Mouse (Mus musculus): Measurements from ENCODE around the gene Exosc8.
A peak's percentile ranks its signal among the peaks of the same experiment; 100 is the strongest.

Gene Exosc8

GRCm38 (mm10) chr3:54735247-54736046 is at the start of gene Exosc8, which contains the start of gene Alg5:
Gene Exosc8 (minus strand): TSS chr3:54735393.
Gene Alg5 (plus strand): TSS chr3:54735539.
- DNase-seq, result peak; percentile 94

DNA sequence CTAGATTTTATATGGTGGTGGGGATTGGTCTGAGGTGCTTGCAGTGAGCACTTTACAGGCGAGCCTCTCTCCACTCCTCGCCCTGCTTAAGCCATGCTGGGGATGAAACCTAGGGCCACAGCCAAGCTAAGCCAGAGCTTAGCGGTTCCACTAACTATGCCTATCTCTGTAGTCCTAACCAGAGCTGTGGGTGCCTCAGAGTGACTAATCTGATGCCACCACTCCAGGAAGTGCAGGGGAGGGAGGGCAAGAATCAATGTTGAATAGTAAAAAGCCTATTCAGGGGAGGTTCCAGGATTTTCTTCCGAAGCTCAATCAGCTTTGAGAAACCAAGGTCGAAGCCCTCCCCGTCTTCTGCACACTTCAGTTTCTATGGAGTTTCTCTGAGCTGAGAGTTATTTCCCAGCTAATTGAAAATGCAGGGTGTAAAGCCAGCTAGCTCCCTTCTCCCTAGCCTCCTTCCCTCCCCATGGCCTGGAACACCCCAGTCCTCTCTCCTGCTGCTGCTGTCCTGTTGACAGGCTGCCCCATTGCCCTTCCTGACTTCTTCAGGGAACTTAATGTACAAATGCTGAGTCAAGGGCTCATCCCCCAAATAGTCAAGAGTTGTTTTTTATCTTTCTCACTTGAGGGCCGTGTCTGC is 40.9 kb upstream of the Exosc8 start:
- no peak for DNase-seq

GRCm38 (mm10) chr3:54773613-54774012 is 38.4 kb upstream of the Exosc8 start:
- DNase-seq, result no peak

- DNase-seq, result no peak
Measured at GRCm38 (mm10) chr3:54769349-54770275, 34.4 kb upstream of the Exosc8 start.

DNA sequence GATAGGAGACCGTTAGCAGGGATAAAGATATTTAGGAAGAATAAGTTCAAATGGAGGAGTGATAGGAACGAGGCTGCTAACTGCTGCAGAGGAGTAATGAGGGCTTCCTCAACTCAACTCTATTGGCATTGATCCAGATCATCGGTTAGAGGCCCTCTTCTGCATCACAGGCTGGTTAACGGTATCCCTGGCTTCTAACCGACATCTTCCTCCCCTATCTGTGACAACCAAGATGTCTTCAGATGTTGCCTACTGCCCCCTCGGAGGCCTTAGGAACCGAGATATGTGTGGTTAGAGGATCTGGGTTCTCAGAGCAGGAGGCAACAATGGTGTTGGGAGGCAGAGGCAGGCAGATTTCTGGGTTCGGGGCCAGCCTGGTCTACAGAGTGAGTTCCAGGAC is 33.4 kb upstream of the Exosc8 start:
- no peak for DNase-seq

GRCm38 (mm10) chr3:54766811-54767210 is 31.6 kb upstream of the Exosc8 start:
- no peak for DNase-seq

DNA sequence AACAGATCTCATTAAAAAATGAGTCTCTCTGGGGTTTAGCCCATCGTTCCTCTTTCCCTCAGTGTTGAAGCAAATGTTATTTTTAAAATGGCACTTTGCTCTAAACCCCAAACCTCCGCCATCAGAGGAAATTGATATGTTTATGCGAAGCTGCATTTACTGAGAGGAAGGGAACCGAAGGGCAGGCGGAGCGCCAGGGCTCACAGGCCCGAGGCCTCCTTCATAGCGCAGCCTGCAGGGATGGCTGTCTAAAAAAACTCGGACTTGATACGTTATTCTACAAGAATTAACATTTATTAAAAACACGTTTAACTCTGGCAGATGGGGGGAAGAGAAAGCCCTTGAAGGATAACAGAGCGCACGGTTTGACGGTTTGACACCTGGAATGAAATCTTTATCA is 30.8 kb upstream of the Exosc8 start:
- no peak for DNase-seq

DNA sequence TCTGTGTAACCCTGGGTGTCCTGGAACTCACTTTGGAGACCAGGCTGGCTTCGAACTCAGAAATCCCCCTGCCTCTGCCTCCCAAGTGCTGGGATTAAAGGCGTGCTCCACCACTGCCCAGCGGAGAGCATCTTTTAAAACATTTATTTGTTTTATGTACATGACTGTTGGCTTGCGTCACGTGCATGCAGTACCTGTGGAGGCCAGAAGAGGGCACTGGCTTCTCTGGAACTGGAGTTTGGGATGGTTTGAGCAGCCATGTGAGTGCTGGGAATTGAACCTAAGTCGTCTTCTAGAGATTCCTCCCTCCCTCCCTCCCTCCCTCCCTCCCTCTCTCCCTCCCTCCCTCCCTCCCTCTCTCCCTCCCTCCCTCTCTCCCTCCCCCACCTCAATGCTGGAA is 30.3 kb upstream of the Exosc8 start:
- DNase-seq, result peak; percentile 49

- no peak for DNase-seq
Measured at GRCm38 (mm10) chr3:54764418-54764817, 29.2 kb upstream of the Exosc8 start.

GRCm38 (mm10) chr3:54761258-54761657 is 26.1 kb upstream of the Exosc8 start:
- no peak for DNase-seq

DNA sequence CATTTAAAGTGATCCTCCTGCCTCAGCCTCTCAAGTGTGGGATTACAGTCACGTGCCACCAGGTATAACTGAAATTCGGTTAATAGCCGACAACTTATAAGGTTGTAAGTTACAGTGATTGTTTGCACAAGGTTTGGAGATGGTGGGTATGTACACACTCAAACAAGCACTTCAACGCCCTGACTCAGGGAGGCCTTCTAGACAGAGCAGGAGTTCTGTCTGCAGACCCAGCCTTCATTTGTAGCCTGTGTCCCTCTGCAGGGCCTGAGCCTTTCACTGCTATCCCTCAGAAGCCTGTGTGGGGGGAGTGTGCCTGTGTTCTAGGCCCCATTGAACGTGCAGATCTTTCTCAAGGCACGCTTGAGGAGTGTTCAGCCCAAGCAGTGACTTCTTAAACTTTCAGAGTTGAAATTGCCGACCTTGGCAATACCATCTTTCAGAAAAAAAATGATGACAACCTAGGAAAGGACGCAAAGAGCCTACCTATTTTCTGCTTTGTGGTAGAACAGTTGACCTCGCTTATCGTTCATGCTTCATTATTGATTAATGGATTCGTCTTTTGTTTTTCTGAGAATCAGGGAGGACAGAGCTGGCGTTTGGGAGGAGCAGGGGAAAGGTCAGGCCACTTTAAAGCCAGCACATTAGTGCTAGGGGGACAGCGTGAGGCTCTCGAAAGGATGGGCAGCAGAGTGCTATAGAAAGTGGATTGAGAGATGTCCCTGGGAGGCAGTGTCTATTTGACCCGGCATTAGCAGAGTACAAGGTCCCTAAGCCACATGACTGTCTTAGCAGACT is 25.3 kb upstream of the Exosc8 start:
- DNase-seq, result no peak

DNA sequence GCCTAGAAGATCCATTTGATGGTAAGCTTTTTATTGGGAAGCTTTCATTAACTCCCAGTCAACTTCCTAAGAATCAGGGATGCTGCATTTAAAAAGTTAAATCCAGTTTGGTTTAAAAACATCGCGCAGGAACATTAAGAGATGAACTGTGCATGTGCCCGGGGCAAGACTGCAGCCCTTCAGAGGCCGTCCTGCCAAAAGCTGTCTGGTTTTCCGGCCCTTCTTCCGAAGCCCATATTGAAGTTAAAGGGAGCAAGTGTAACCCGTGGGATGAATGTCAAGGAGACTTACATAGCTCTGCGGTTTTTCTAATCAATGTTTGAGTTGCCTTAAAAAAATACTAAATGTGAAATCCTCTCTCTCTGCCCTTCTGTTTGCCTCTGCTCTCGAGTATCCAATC is 24.0 kb upstream of the Exosc8 start:
- no peak for DNase-seq

DNA sequence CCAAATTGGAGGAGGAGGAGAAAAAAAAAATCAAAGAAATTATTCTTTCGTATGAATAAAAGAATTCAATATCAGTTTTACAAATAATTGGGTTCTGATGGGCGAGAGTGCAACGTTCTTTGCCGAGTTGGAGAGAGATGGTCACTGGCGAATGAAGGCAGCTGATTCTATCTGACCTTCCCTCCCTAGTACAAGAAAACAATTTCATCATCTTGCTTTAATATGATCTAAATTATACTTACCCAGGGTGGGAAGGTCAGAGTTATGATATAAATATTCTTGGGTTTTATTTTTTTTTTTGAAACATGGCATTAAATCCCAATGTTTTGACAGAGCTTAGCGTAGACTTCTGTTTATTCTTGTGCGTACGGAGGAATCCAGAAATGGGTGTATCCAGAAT is 22.3 kb upstream of the Exosc8 start:
- no peak for DNase-seq

DNA sequence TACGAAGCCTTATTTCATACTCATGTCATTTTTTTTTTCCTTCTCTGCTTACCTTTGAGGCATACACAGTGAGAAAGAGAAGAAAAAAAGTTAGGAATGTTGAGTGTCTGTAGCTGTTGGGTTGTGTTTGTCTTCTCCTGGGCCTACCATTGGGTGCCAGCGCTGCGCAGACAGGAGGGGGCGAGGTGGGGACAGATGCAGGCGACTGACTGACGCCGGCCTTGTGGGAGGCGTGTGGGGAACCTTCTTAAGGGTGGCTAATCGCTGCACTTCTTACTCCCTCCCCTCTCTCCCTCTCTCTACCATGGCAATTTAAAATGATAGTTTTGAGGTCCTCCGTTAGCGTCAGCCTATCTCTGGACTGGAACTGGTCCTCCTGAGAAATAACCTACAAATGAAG is 20.9 kb upstream of the Exosc8 start:
- no peak for DNase-seq

DNA sequence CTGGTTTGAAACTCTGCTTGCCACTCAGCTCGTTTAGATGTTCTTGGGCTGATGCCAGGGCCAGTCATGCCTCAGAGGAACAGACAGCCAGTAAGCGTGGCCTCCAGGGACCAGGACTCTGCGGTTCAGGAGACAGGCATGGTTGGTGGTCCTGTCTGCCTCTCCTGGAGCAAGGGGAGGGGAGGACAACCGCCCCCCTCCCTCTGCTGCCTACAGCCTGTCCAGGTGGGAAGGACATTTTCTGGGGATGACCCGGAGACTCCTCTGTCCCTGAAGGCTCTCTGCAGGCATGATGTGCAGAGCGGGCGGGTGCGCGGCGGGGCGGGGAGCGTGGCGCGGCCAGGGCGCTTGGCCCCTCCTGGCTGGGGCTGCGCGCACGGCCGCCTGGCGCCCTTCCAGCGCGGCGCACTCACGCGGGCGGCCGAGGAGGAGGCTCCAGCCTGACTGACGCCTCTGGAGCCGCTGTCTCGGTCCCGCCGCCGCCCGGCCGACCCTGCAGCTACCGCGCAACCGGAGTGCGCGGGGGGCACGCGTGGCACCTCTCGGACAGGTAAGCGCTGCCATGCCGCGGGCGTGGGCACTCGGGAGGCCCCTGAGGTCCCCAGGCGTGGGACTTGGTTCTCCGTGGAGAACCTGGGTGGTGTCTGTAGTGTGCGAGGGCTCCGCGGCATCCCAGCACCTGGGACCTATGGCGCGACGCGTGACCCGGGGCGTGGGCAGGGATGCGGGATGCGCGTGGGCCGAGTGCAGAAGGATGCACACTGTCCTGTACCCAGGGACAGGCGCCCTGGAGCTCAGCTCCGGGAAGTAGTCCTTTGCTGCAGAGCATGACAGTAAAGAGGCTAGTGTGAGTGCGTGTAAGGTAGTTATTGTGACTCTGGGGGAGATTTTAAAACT is 20.2 kb upstream of the Exosc8 start, which contains the start of gene Smad9:
Gene Smad9, plus strand, starts transcription at position 438 of the 897 bp plus-strand sequence.
- DNase-seq, result peak; percentile 21

DNA sequence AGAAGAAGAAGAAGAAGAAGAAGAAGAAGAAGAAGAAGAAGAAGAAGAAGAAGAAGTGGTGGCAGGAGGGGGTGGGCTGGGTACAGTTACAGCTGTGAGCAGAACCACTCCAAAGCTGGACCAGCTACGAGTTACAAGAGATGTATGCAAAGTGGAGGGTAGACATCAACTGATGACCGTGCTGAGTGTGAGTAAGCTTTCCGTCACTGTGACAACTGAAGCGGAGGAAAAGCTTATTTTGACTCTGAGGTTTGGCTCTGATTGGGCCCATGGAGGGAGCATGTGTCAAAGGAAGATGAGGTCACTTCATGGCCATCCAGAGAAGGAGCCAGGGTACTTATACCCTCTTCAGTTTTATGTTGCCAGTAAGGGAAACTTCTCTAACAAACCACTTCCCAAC is 18.2 kb upstream of the Exosc8 start:
- no peak for DNase-seq

- peak; percentile 69 for DNase-seq
Measured at GRCm38 (mm10) chr3:54745799-54746198, 10.6 kb upstream of the Exosc8 start.

DNA sequence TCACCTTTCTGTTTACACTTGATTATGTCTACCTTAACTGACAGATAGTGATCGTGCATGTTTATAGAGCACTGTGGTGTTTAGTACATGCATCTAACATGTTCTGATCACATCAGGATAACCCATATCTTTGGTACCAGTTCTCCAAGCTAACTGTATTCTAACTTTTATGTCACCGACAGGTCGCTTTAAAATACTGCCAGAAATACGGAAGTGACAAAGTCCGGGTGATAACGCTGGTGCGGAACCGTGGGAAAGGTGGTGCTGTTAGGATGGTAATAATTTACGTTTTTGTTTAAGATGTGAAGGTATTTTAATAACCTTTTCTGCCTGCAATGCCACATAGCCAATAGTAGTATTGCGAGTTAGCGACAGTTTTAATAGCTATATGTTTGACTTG is 6.8 kb upstream of the Exosc8 start:
- no peak for DNase-seq

GRCm38 (mm10) chr3:54737317-54737716 is 2.1 kb upstream of the Exosc8 start:
- no peak for DNase-seq

DNA sequence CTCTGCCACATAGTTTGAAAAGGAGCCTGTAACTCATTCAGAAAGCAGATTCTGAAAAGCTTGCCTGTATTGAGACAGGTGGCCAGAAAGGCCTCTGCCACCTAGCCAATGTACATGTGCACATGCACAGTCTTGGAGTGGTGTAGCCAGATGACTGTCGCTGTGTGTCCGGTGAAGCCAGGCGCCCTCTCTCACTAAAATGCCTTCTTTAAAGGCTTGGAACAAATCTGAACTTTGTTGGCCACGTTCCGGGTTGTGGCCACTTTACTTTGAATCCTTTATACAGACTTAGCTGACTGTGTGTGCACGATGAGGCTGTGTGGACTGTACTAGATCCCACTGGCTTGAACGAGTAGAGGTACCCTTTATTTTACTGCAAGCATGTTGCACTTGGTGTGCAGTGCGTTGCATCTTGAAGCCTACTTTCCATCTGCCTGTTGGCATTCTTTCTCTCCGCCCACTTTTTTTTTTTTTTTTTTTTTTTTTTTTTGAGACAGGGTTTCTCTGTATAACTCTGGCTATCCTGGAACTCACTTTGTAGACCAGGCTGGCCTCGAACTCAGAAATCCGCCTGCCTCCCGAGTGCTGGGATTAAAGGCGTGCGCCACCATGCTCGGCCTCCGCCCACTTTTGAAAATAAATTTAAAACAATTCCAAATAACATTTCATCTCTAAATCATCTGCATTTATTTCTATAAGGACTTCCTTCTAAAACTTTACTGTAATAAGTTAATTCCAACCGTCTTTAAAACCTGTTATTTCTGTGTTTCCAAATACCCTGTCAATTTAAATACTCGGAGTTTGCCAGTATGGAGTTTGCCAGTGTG is 1.1 kb upstream of the Exosc8 start:
- DNase-seq, result peak; percentile 30
